Mouse (Mus musculus) cerebellum, adult 2 months (tissue): ENCODE data around the gene Agrp.

Source experiments
- CTCF ChIP-seq: fragments of 200-500 bp; IDR thresholded peaks from 2 replicates; pipeline ENCODE4 v1.5.1; 2011; ENCODE audit warnings: low read depth, mild to moderate bottlenecking, control low read depth, low read length, moderate library complexity, borderline replicate concordance; ENCODE audit not compliant: insufficient read depth
- POLR2A ChIP-seq: fragments of 200-500 bp; IDR thresholded peaks from 2 replicates; pipeline ENCODE4 v1.6.1; 2011; ENCODE audit warnings: low read length, control low read depth, borderline replicate concordance; ENCODE audit not compliant: insufficient read depth

DNA sequence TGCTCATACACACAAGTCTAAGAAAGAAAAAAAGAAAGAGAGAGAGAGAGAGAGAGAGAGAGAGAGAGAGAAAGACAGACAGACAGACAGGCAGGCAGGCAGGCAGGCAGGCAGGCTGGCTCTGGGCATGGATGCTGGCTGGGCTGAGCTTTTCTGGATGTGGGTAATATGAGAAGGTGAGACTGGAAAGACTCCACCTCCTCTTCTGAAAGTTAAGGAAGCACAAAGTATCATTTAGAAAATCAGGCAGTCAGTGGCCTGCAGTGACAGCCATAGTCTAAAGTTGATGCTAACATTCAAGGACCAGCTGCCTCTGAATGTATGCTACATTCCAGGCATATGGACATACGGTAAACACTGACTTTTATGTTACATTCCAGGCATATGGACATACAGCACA, 12.4 kb downstream of the Agrp start:
- TF ChIP-seq CTCF (no peak), POLR2A (no peak)
